ENCODE assay signal across 8 mouse cellular contexts in the genomic region with DNA sequence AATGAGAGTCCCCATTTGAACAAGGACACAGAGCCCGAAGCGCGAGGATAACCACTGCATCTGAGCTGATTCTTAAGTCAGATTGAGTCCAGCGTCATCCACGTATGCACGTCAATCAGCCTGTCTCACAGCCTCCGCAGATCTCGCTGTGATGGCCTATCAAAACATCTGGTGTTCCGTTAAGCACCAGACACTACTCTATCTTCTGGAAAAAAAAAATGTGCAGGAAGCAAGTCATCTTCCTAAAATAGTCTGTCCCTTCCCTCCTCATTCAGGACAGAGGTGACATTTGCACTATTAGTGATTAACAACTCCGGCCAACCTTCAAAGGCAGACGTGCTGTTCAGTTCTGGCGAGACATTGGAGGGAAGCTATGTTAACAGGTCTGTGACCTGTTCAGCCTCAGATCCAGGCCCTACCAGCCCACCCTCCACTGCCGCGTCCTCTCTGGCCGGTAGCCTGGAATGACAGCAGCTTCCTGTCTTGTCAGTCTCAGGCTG.
A peak's percentile ranks its signal among the peaks of the same experiment; 100 is the strongest.
DNase-seq lines count a peak whose midpoint lies in the region; ATAC-seq and TF ChIP-seq lines count a peak whose summit lies in the region.

No protein-coding gene starts in this region.

- H3K27me3 ChIP-seq in thymus, adult 2 months (ENCODE audit: control insufficient read depth, insufficient read depth, low read length), result no peaks in the 10 kb centered on the region
- peaks cover 3% of the 10 kb centered on the region; the same call in 1 of the 2 replicates for H3K27me3 ChIP-seq in heart, embryonic 14.5 days (ENCODE audit: control insufficient read depth, insufficient read depth, low read length)
- peaks cover 38% of the 10 kb centered on the region for H3K27me3 ChIP-seq in limb, embryonic 10.5 days (ENCODE audit: low read depth, poor library complexity, severe bottlenecking)
- no peaks in the 10 kb centered on the region for H3K27me3 ChIP-seq in stomach, embryonic 16.5 days (ENCODE audit: control insufficient read depth, insufficient read depth, low read length)

- no peak overlapping the region for H3K4me3 ChIP-seq in thymus, adult 2 months (ENCODE audit: control insufficient read depth, insufficient read depth, low read length)
- H3K4me3 ChIP-seq in heart, embryonic 14.5 days (ENCODE audit: control insufficient read depth in 1 of 2, insufficient read depth in 1 of 2, low read depth in 1 of 2, low read length in 2 of 2), result no peak overlapping the region
- no peak overlapping the region for H3K4me3 ChIP-seq in limb, embryonic 10.5 days
- H3K4me3 ChIP-seq in stomach, embryonic 16.5 days (replicated peaks; ENCODE audit: low read length), result no peak overlapping the region

- TF ChIP-seq POLR2A in thymus, adult 2 months (IDR thresholded peaks at IDR 0.05; ENCODE audit: control insufficient read depth, extremely low read depth, insufficient read depth, low read length, poor library complexity), result no peak

- WGBS in thymus, adult 2 months, result 39% methylated on average over 15 of the region's 15 CpGs
- WGBS in heart, embryonic 14.5 days, result 36% methylated on average over 15 of the region's 15 CpGs
- 36% methylated on average over 15 of the region's 15 CpGs for WGBS in limb, embryonic 10.5 days
- WGBS in stomach, embryonic 16.5 days, result 64% methylated on average over 15 of the region's 15 CpGs

- no peak overlapping the region for H3K9ac ChIP-seq in heart, embryonic 14.5 days (ENCODE audit: low read length)
- H3K9ac ChIP-seq in stomach, embryonic 16.5 days (ENCODE audit: low read length), result no peak overlapping the region

- H3K27ac ChIP-seq in thymus, adult 2 months (ENCODE audit: control insufficient read depth, insufficient read depth, low read length), result peak overlapping the region; percentile 4; the same call in 1 of the 2 replicates
- H3K27ac ChIP-seq in heart, embryonic 14.5 days (replicated peaks in 1 of 2; ENCODE audit: control insufficient read depth in 1 of 2, insufficient read depth in 1 of 2, low read depth in 2 of 2, low read length in 2 of 2), result peak overlapping the region; percentile 65 to 82
- peak overlapping the region; percentile 15 for H3K27ac ChIP-seq in limb, embryonic 10.5 days
- H3K27ac ChIP-seq in stomach, embryonic 16.5 days (ENCODE audit: low read length), result peak overlapping the region; percentile 82; the same call in 1 of the 2 replicates

- no peak for TF ChIP-seq CTCF in thymus, adult 2 months (IDR thresholded peaks at IDR 0.05; ENCODE audit: borderline replicate concordance, control insufficient read depth, extremely low read depth, insufficient read depth, low read length, poor library complexity)

- H3K36me3 ChIP-seq in thymus, adult 2 months (ENCODE audit: control insufficient read depth, insufficient read depth, low read length), result no peaks in the 10 kb centered on the region
- no peaks in the 10 kb centered on the region for H3K36me3 ChIP-seq in heart, embryonic 14.5 days (ENCODE audit: control insufficient read depth, insufficient read depth, low read length)
- no peaks in the 10 kb centered on the region for H3K36me3 ChIP-seq in limb, embryonic 10.5 days
- H3K36me3 ChIP-seq in stomach, embryonic 16.5 days (ENCODE audit: control insufficient read depth, insufficient read depth, low read length), result no peaks in the 10 kb centered on the region

- no peaks in the 10 kb centered on the region for H3K9me3 ChIP-seq in heart, embryonic 14.5 days (ENCODE audit: control insufficient read depth, low read length)
- no peaks in the 10 kb centered on the region for H3K9me3 ChIP-seq in limb, embryonic 10.5 days (replicated peaks)
- no peaks in the 10 kb centered on the region for H3K9me3 ChIP-seq in stomach, embryonic 16.5 days (replicated peaks; ENCODE audit: control insufficient read depth, low read length)

- 0 out of 2 replicates have a peak overlapping the region, but pooled peaks have one; percentile 6 for H3K4me2 ChIP-seq in heart, embryonic 14.5 days (ENCODE audit: low read length)
- no peak overlapping the region for H3K4me2 ChIP-seq in stomach, embryonic 16.5 days (ENCODE audit: low read depth, low read length)

- peak; percentile 20; the same call in 1 of the 2 replicates for ATAC-seq in heart, embryonic 14.5 days (ENCODE audit: insufficient number of reproducible peaks, insufficient read depth, low FRiP score, low read depth)
- ATAC-seq in stomach, embryonic 16.5 days (ENCODE audit: insufficient read depth, low FRiP score), result no peak

- H3K4me1 ChIP-seq in thymus, adult 2 months (replicated peaks; ENCODE audit: control insufficient read depth, insufficient read depth, low read length), result peaks cover 53% of the 10 kb centered on the region
- peaks cover 46 to 57% of the 10 kb centered on the region in 2 experiments for H3K4me1 ChIP-seq in heart, embryonic 14.5 days (ENCODE audit: control insufficient read depth in 2 of 2, insufficient read depth in 2 of 2, low read length in 2 of 2)
- H3K4me1 ChIP-seq in limb, embryonic 10.5 days, result peaks cover 74% of the 10 kb centered on the region
- peaks cover 54% of the 10 kb centered on the region for H3K4me1 ChIP-seq in stomach, embryonic 16.5 days (ENCODE audit: control insufficient read depth, insufficient read depth, low read length)

- no peak for DNase-seq in thymus, adult 2 months
- no peak for DNase-seq in thymus, postnatal 10 days (ENCODE audit: low spot score in 2 of 2)
- DNase-seq in limb, embryonic 10.5 days (ENCODE audit: low spot score), result no peak
- no peak for DNase-seq in urinary bladder, adult 2 months (ENCODE audit: low spot score)
- no peak for DNase-seq in urinary bladder, postnatal 10 days (ENCODE audit: low spot score)
- DNase-seq in ovary, adult 18-20 months (ENCODE audit: low spot score), result no peak

Comparison
In these comparisons a context has a peak if more than half of its experiments do, and no peak if none do; other contexts are left out.
1. H3K27ac ChIP-seq: peak in every context shown above with its lines; median percentile 82 in stomach, embryonic 16.5 days; 74 in heart, embryonic 14.5 days; 15 in limb, embryonic 10.5 days; 4 in thymus, adult 2 months.